Mouse (Mus musculus): ENCODE measurements around the gene Ccm2l.

- no peak for TF ChIP-seq CTCF (IDR thresholded peaks at IDR 0.05; ENCODE audit: low read depth, low read length)
- no peak for TF ChIP-seq POLR2A (IDR thresholded peaks at IDR 0.05; ENCODE audit: extremely low read depth, insufficient read depth, low read length)
These were observed 56.3 kb downstream of the Ccm2l start for GRCm38 (mm10) chr2:153121821-153122615.
